In the genomic region with DNA sequence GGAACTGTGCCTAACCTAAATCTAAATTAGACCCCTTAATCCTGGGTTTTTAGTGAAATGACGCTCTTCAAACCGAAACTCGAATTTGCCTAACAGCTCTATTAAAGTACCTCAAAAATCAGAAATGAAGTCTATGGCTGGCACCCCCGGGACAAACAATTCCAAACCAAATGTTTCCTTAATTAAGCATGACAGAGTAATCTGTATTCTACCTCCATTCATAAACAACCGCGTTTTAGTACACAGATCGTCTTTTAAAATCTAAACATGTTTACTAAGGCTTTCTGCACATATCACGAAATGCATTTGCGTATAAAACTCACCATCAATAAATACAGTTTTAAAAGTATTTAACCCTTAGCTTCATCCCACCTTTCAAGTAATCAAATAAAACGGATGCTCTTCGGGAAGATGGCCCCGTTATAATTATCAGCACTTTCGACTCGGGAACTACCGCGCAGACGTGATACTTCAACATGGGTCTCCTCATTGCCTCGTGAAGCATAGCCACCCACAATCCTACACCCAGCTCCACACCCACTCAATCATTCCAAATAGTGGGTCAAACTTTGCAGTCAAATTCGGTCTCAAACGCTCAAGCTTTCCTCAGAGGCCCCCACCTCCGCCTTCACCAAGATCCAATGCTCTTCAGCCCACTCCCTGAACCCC, we compare ENCODE assay signal across 10 mouse cellular contexts. TPM values are rescaled to one million over a fixed set of nuclear protein-coding genes. Genes with fewer than 3 reads are reported as not detected.
DNase-seq lines count a peak whose midpoint lies in the region; ATAC-seq and TF ChIP-seq lines count a peak whose summit lies in the region.
"Had no signal": no experiment of that assay in that cellular context is flagged by ENCODE, and none has a peak within 500 bp of the region (broad histone marks: within the 10 kb centered on the region; RNA-seq: fewer than 3 reads in every experiment).

No protein-coding gene starts in this region.

- peaks cover 42% of the 10 kb centered on the region for H3K36me3 ChIP-seq in heart, embryonic 13.5 days
- H3K36me3 ChIP-seq in E14TG2a.4 (ENCODE audit: insufficient read depth, low read length), result peaks cover 14% of the 10 kb centered on the region
- peaks cover 39% of the 10 kb centered on the region for H3K36me3 ChIP-seq in embryonic facial prominence, embryonic 15.5 days
- H3K36me3 ChIP-seq in limb, embryonic 12.5 days, result peaks cover 48% of the 10 kb centered on the region

- DNase-seq in heart, postnatal 10 days, result no peak
- DNase-seq in right cerebral cortex, postnatal 25 days, result no peak
- no peak for DNase-seq in cerebellum, adult 11 months

- H3K4me3 ChIP-seq in heart, embryonic 13.5 days, result peak overlapping the region; percentile 69
- peak overlapping the region; percentile 91 for H3K4me3 ChIP-seq in E14TG2a.4 (replicated peaks; ENCODE audit: low read length)
- peak overlapping the region; percentile 74 for H3K4me3 ChIP-seq in embryonic facial prominence, embryonic 15.5 days (replicated peaks)
- H3K4me3 ChIP-seq in limb, embryonic 12.5 days (replicated peaks), result peak overlapping the region; percentile 66
- H3K4me3 ChIP-seq in olfactory bulb, adult 2 months (ENCODE audit: insufficient read depth, low read depth, low read length), result peak overlapping the region; percentile 100

- no peak for TF ChIP-seq CTCF in E14TG2a.4 (conservative IDR thresholded peaks at IDR 0.05; ENCODE audit: low read length)
- no peak for TF ChIP-seq CTCF in olfactory bulb, adult 2 months (IDR thresholded peaks at IDR 0.05; ENCODE audit: insufficient read depth, low read depth, low read length)

- H3K27me3 ChIP-seq in heart, embryonic 13.5 days (replicated peaks), result no peaks in the 10 kb centered on the region
- H3K27me3 ChIP-seq in E14TG2a.4 (ENCODE audit: insufficient read depth, low read length), result no peaks in the 10 kb centered on the region
- no peaks in the 10 kb centered on the region for H3K27me3 ChIP-seq in embryonic facial prominence, embryonic 15.5 days
- H3K27me3 ChIP-seq in limb, embryonic 12.5 days, result no peaks in the 10 kb centered on the region
- H3K27me3 ChIP-seq: Patski had no signal

- H3K4me2 ChIP-seq in heart, embryonic 13.5 days, result peak overlapping the region; percentile 76
- H3K4me2 ChIP-seq in embryonic facial prominence, embryonic 15.5 days (replicated peaks), result peak overlapping the region; percentile 60
- H3K4me2 ChIP-seq in limb, embryonic 12.5 days, result peak overlapping the region; percentile 65

- intact Hi-C loops in heart, postnatal 10 days (cut with DNase I), result loop anchor here (5.0 to 10.0 kb wide), 2 partner anchors 72 to 384 kb away; partner anchors contain the start of gene Zfp30

- 2% methylated on average over 21 of the region's 21 CpGs for WGBS in heart, embryonic 13.5 days
- WGBS in embryonic facial prominence, embryonic 15.5 days, result 2% methylated on average over 21 of the region's 21 CpGs
- 2% methylated on average over 21 of the region's 21 CpGs for WGBS in limb, embryonic 12.5 days
- under 1% methylated on average over 21 of the region's 21 CpGs for WGBS in olfactory bulb, adult 2 months

- H3K4me1 ChIP-seq in heart, embryonic 13.5 days, result peaks cover 28% of the 10 kb centered on the region
- peaks cover 48% of the 10 kb centered on the region for H3K4me1 ChIP-seq in E14TG2a.4 (replicated peaks; ENCODE audit: low read depth, low read length)
- peaks cover 8% of the 10 kb centered on the region for H3K4me1 ChIP-seq in embryonic facial prominence, embryonic 15.5 days
- peaks cover 9% of the 10 kb centered on the region for H3K4me1 ChIP-seq in limb, embryonic 12.5 days (replicated peaks)
- H3K4me1 ChIP-seq in olfactory bulb, adult 2 months (ENCODE audit: control insufficient read depth, insufficient read depth, low read length), result no peaks in the 10 kb centered on the region

- peak overlapping the region; percentile 88 for H3K27ac ChIP-seq in heart, embryonic 13.5 days (replicated peaks)
- peak overlapping the region; percentile 92 for H3K27ac ChIP-seq in embryonic facial prominence, embryonic 15.5 days (replicated peaks)
- H3K27ac ChIP-seq in limb, embryonic 12.5 days, result peak overlapping the region; percentile 91
- H3K27ac ChIP-seq in olfactory bulb, adult 2 months (ENCODE audit: insufficient read depth, low read depth, low read length), result peak overlapping the region; percentile 85

- peak overlapping the region; percentile 92 for H3K9ac ChIP-seq in heart, embryonic 13.5 days
- H3K9ac ChIP-seq in embryonic facial prominence, embryonic 15.5 days, result peak overlapping the region; percentile 76
- H3K9ac ChIP-seq in limb, embryonic 12.5 days (replicated peaks), result peak overlapping the region; percentile 84

- no peak for TF ChIP-seq POLR2A in olfactory bulb, adult 2 months (IDR thresholded peaks at IDR 0.05; ENCODE audit: insufficient read depth, low read depth, low read length)

- H3K9me3 ChIP-seq in heart, embryonic 13.5 days, result peaks cover 13% of the 10 kb centered on the region; the same call in 1 of the 2 replicates
- no peaks in the 10 kb centered on the region for H3K9me3 ChIP-seq in E14TG2a.4 (ENCODE audit: low read length)
- peaks cover 28% of the 10 kb centered on the region for H3K9me3 ChIP-seq in embryonic facial prominence, embryonic 15.5 days (replicated peaks)
- peaks cover 38% of the 10 kb centered on the region for H3K9me3 ChIP-seq in limb, embryonic 12.5 days

- no peak for ATAC-seq in heart, embryonic 13.5 days (ENCODE audit: extremely low read depth, insufficient number of reproducible peaks, low FRiP score, low TSS enrichment)
- ATAC-seq in embryonic facial prominence, embryonic 15.5 days (ENCODE audit: insufficient number of reproducible peaks, low FRiP score, low TSS enrichment, low read depth), result peak; percentile 13; the same call in 1 of the 2 replicates
- peak; percentile 2; the same call in 1 of the 2 replicates for ATAC-seq in limb, embryonic 12.5 days (ENCODE audit: insufficient number of reproducible peaks, insufficient read depth, low FRiP score, low TSS enrichment, low read depth)

RNA-seq across cellular contexts. Expression of gene Zfp146, which starts 0.5 kb away (rescaled TPM):
- 8.6 and 9.5 TPM in 2 replicates for polyA plus RNA-seq in heart, embryonic 13.5 days (2015; fragmentation: Nextera tagmentation; extraction: Ambion mirVana)
- total RNA-seq in heart, postnatal 10 days (2021), result 10 to 100 TPM; 39.0 to 42.5 TPM
- polyA plus RNA-seq in embryonic facial prominence, embryonic 15.5 days (2015; fragmentation: Nextera tagmentation; extraction: Ambion mirVana), result 13.6 and 17.7 TPM in 2 replicates
- 19.1 and 23.0 TPM in 2 replicates for polyA plus RNA-seq in limb, embryonic 12.5 days (2016; fragmentation: Nextera tagmentation; extraction: Ambion mirVana)
- polyA plus RNA-seq in olfactory bulb, adult 2 months (2012; ENCODE audit: insufficient read depth, insufficient read length, low replicate concordance, missing spikeins), result not detected in 2 replicates

RNA-seq across cellular contexts. Expression of gene Cox7a1, which starts 14.9 kb away (rescaled TPM):
- polyA plus RNA-seq in heart, embryonic 13.5 days (2015; fragmentation: Nextera tagmentation; extraction: Ambion mirVana), result 330 and 354 TPM in 2 replicates
- 1,000 to 10,000 TPM; 1,192 to 1,277 TPM for total RNA-seq in heart, postnatal 10 days (2021)
- polyA plus RNA-seq in embryonic facial prominence, embryonic 15.5 days (2015; fragmentation: Nextera tagmentation; extraction: Ambion mirVana), result 6.4 and 6.5 TPM in 2 replicates
- 2.4 and 2.9 TPM in 2 replicates for polyA plus RNA-seq in limb, embryonic 12.5 days (2016; fragmentation: Nextera tagmentation; extraction: Ambion mirVana)
- not detected in 2 replicates for polyA plus RNA-seq in olfactory bulb, adult 2 months (2012; ENCODE audit: insufficient read depth, insufficient read length, low replicate concordance, missing spikeins)
- total RNA-seq: neutrophil, adult 5-6 weeks had no signal

RNA-seq across cellular contexts. Expression of gene Capns1, which starts 29.6 kb away (rescaled TPM):
- 76.8 and 81.8 TPM in 2 replicates for polyA plus RNA-seq in heart, embryonic 13.5 days (2015; fragmentation: Nextera tagmentation; extraction: Ambion mirVana)
- 100 to 1,000 TPM; 303 to 326 TPM for total RNA-seq in heart, postnatal 10 days (2021)
- polyA plus RNA-seq in embryonic facial prominence, embryonic 15.5 days (2015; fragmentation: Nextera tagmentation; extraction: Ambion mirVana), result 111 and 113 TPM in 2 replicates
- 75.6 and 77.9 TPM in 2 replicates for polyA plus RNA-seq in limb, embryonic 12.5 days (2016; fragmentation: Nextera tagmentation; extraction: Ambion mirVana)
- 469 TPM in 1 of 2 replicates, not detected in the other for polyA plus RNA-seq in olfactory bulb, adult 2 months (2012; ENCODE audit: insufficient read depth, insufficient read length, low replicate concordance, missing spikeins)

RNA-seq across cellular contexts. Expression of gene Zfp382, which starts 47.3 kb away (rescaled TPM):
- 9.6 and 10.0 TPM in 2 replicates for polyA plus RNA-seq in heart, embryonic 13.5 days (2015; fragmentation: Nextera tagmentation; extraction: Ambion mirVana)
- 1 to 10 TPM; 4.5 to 6.5 TPM for total RNA-seq in heart, postnatal 10 days (2021)
- polyA plus RNA-seq in embryonic facial prominence, embryonic 15.5 days (2015; fragmentation: Nextera tagmentation; extraction: Ambion mirVana), result 14.6 and 15.4 TPM in 2 replicates
- polyA plus RNA-seq in limb, embryonic 12.5 days (2016; fragmentation: Nextera tagmentation; extraction: Ambion mirVana), result 11.8 and 16.7 TPM in 2 replicates
- polyA plus RNA-seq in olfactory bulb, adult 2 months (2012; ENCODE audit: insufficient read depth, insufficient read length, low replicate concordance, missing spikeins), result not detected in 2 replicates

Comparison
In these comparisons a context has a peak if more than half of its experiments do, and no peak if none do; other contexts are left out.
1. RNA of gene Cox7a1, which starts 14.9 kb away (polyA plus RNA-seq): 330 to 354 TPM in heart, embryonic 13.5 days; 6.4 to 6.5 TPM in embryonic facial prominence, embryonic 15.5 days, 2.4 to 2.9 TPM in limb, embryonic 12.5 days and not detected in olfactory bulb, adult 2 months; every median in the first group is over 10 times any median in the second.
2. Peak in every context shown above with its lines, with median percentiles within 50 percentile points of each other: H3K27ac ChIP-seq, H3K4me2 ChIP-seq, H3K4me3 ChIP-seq and H3K9ac ChIP-seq.